Mouse (Mus musculus): ENCODE results near the gene Cacna1f.

Gene Cacna1f

GRCm38 (mm10) chrX:7635101-7635500 lies 28.2 kb downstream of the Cacna1f start:
- DNase-seq: no peak

- peak; percentile 90 to 94 for DNase-seq
Measured at GRCm38 (mm10) chrX:7638401-7639091, 31.7 kb downstream of the Cacna1f start, which contains the start of gene Syp. Gene Syp, plus strand, starts transcription at chrX:7638471.

GRCm38 (mm10) chrX:7639536-7640325 lies 32.8 kb downstream of the Cacna1f start:
- peak; percentile 38 to 43 for DNase-seq

GRCm38 (mm10) chrX:7640785-7641184 lies 33.9 kb downstream of the Cacna1f start:
- DNase-seq: peak; percentile 23 to 34

GRCm38 (mm10) chrX:7645349-7645748 lies 38.5 kb downstream of the Cacna1f start:
- DNase-seq: peak; percentile 77 to 82

- DNase-seq: peak; percentile 54 to 63
Measured at GRCm38 (mm10) chrX:7648671-7649304, 41.9 kb downstream of the Cacna1f start.

- DNase-seq: no peak
Measured at GRCm38 (mm10) chrX:7657221-7657639, 50.3 kb downstream of the Cacna1f start, which contains the start of gene Prickle3. Gene Prickle3, plus strand, starts transcription at chrX:7657260.

GRCm38 (mm10) chrX:7658031-7658784 lies 51.3 kb downstream of the Cacna1f start:
- DNase-seq: no peak

GRCm38 (mm10) chrX:7658785-7659589 lies 52.1 kb downstream of the Cacna1f start:
- no peak for DNase-seq

GRCm38 (mm10) chrX:7661086-7661485 lies 54.2 kb downstream of the Cacna1f start:
- no peak for DNase-seq

- no peak for DNase-seq
Measured at GRCm38 (mm10) chrX:7662936-7663335, 56.1 kb downstream of the Cacna1f start.

- peak; percentile 58 to 76 for DNase-seq
Measured at GRCm38 (mm10) chrX:7664791-7665190, 57.9 kb downstream of the Cacna1f start.

GRCm38 (mm10) chrX:7665739-7666502 lies 59.0 kb downstream of the Cacna1f start:
- DNase-seq: no peak

GRCm38 (mm10) chrX:7670390-7670881 lies 63.6 kb downstream of the Cacna1f start:
- DNase-seq: peak in 1 of 2 experiments; percentile 37

GRCm38 (mm10) chrX:7670921-7671623 lies 64.2 kb downstream of the Cacna1f start, which contains the start of gene Plp2:
Gene Plp2, minus strand, starts transcription at chrX:7671390.
- DNase-seq: no peak

- DNase-seq: no peak
Measured at GRCm38 (mm10) chrX:7672739-7673138, 65.9 kb downstream of the Cacna1f start.

GRCm38 (mm10) chrX:7673578-7674281 lies 66.8 kb downstream of the Cacna1f start:
- no peak for DNase-seq

GRCm38 (mm10) chrX:7674284-7675000 lies 67.6 kb downstream of the Cacna1f start:
- no peak for DNase-seq

- DNase-seq: no peak
Measured at GRCm38 (mm10) chrX:7675001-7675380, 68.1 kb downstream of the Cacna1f start.

Data from cerebellum, adult 18-20 months (tissue).